Mouse (Mus musculus) liver, embryonic 14.5 days (tissue): Measurements from ENCODE around the gene Pld1. TPM values are rescaled to one million over a fixed set of nuclear protein-coding genes. Genes with fewer than 3 reads are reported as not detected.

Source experiments
- ATAC-seq: fragments of 200-750 bp; cut with Nextera tagmentation; 2 replicates; pipeline ENCODE4 v1.8.0; 2017; ENCODE audit warnings: moderate number of reproducible peaks, mild to moderate bottlenecking, moderate library complexity; ENCODE audit not compliant: insufficient read depth
- DNase-seq, 3 experiments: peaks; one replicate each; pipeline ENCODE4 v3.0.0-alpha.2; 2012 to 2013; ENCODE audit warnings: low read depth in 3 of 3, low spot score in 3 of 3
- H3K27ac ChIP-seq: fragments of 300-500 bp; sonication (generic); 2 replicates; pipeline ENCODE4 v1.5.1; 2014; ENCODE audit warnings: moderate library complexity, mild to moderate bottlenecking, control low read depth, inconsistent platforms
- H3K27me3 ChIP-seq: fragments of 300-500 bp; sonication (generic); 2 replicates; pipeline ENCODE4 v1.6.1; 2014; ENCODE audit warnings: mild to moderate bottlenecking, low read length, moderate library complexity; ENCODE audit not compliant: control insufficient read depth, insufficient read depth
- H3K36me3 ChIP-seq: fragments of 300-500 bp; sonication (generic); replicated peaks from 2 replicates; pipeline ENCODE4 v1.6.1; 2014; ENCODE audit warnings: low read depth; ENCODE audit not compliant: control insufficient read depth, insufficient read depth
- H3K4me1 ChIP-seq, 2 experiments: fragments of 200-500 bp in 1 of 2; fragments of 300-500 bp in 1 of 2; sonication (generic) in 1 of 2; replicated peaks; 2 replicates each; pipeline ENCODE4 v1.6.1; 2012 to 2014; ENCODE audit warnings: antibody characterized with exemption in 1 of 2, inconsistent platforms in 1 of 2, low read length in 1 of 2; ENCODE audit not compliant: control insufficient read depth in 2 of 2, insufficient read depth in 2 of 2
- H3K4me2 ChIP-seq: fragments of 300-500 bp; sonication (generic); 2 replicates; pipeline ENCODE4 v1.6.1; 2014; ENCODE audit warnings: low read depth, mild to moderate bottlenecking, control low read depth, moderate library complexity
- H3K4me3 ChIP-seq, 2 experiments: fragments of 200-500 bp in 1 of 2; fragments of 300-500 bp in 1 of 2; sonication (generic) in 1 of 2; 2 replicates each; pipeline ENCODE4 v1.5.1; 2012 to 2014; ENCODE audit warnings: low read depth in 2 of 2, low read length in 2 of 2, mild to moderate bottlenecking in 2 of 2, control low read depth in 1 of 2, inconsistent platforms in 1 of 2, moderate library complexity in 1 of 2; ENCODE audit not compliant: insufficient read depth in 1 of 2
- H3K9ac ChIP-seq: fragments of 300-500 bp; sonication (generic); replicated peaks from 2 replicates; pipeline ENCODE4 v1.6.1; 2014; ENCODE audit warnings: mild to moderate bottlenecking, control low read depth, moderate library complexity
- H3K9me3 ChIP-seq: fragments of 300-500 bp; sonication (generic); 2 replicates; pipeline ENCODE4 v1.6.1; 2016; ENCODE audit warnings: low read length, mixed read lengths; ENCODE audit not compliant: control insufficient read depth
- CTCF ChIP-seq: IDR thresholded peaks from 2 replicates; pipeline ENCODE4 v1.5.1; 2016; ENCODE audit warnings: antibody characterized with exemption, low read depth, control low read depth
- EP300 ChIP-seq: IDR thresholded peaks from 2 replicates; pipeline ENCODE4 v1.6.1; 2016; ENCODE audit warnings: antibody characterized with exemption, low read depth
- WGBS: fragments of 180-500 bp; shearing (Covaris S2); extraction: QIAGEN DNeasy Blood & Tissue Kit; methylation state at CpG from one replicate; pipeline ENCODE4 v1.1.7; 2014; ENCODE audit not compliant: insufficient replicate concordance; 5-methylcytosine and 5-hydroxymethylcytosine counted together
- polyA plus RNA-seq, 2 experiments: library from polyadenylated mRNA; depleted of rRNA in 1 of 2; stranded (reverse) in 1 of 2; unstranded in 1 of 2; fragments of >200 nt; fragmentation: Nextera tagmentation in 1 of 2; extraction: Ambion mirVana in 1 of 2; gene quantifications; 2 replicates each; pipeline versions ENCODE4 v1.2.1 to v1.2.3; 2012 to 2014

Pld1 gene
- polyA plus RNA-seq, 2 experiments: 2.9 to 4.4 TPM

- H3K9ac ChIP-seq: no peak overlapping the region
- no peaks in the 10 kb centered on the region for H3K9me3 ChIP-seq
- no peak for TF ChIP-seq CTCF
- H3K4me2 ChIP-seq: peak overlapping the region; percentile 20
- ATAC-seq (no peak), DNase-seq (no peak)
- 77% methylated on average over 5 of the region's 5 CpGs for WGBS
- H3K4me1 ChIP-seq: peaks cover 0 to 1% of the 10 kb centered on the region in 2 experiments; a peak in 1 of 4 replicates
- H3K27me3 ChIP-seq: no peaks in the 10 kb centered on the region
- H3K4me3 ChIP-seq: no peak overlapping the region
- H3K36me3 ChIP-seq: no peaks in the 10 kb centered on the region
- H3K27ac ChIP-seq: no peak overlapping the region
These were observed 46.8 kb downstream of the Pld1 start for GRCm38 (mm10) chr3:27985344-27985743.

DNA sequence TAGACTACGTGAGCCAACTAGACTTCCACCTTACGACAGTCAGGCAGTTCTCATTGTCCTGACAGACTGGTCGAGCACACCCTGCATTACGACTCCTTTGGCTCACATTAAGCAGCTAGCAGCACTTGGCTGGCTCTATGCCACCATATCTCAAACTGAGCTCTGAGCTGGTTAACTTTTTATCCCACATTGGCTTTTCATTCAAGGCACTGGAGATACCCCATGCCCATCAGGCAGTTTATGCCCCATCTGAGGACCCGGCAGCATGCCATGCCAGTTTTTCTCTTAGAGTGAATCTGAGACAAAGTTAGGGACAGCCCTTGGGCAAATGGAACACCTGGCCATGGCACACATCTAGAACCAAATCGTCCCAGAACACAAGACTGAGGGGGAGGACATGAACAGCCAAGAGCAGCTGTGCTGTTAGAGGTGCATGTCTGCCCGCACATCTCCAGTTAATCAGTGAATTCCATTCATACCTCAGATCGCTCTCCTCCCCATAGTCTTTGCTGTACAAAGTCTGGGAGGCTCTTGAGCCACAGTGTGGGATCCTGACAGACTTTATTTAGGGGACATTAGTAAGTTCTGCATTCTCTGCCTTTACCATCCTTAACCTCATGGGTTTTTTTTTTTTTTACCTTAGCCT is 49.5 kb downstream of the Pld1 start:
- DNase-seq: no peak

DNA sequence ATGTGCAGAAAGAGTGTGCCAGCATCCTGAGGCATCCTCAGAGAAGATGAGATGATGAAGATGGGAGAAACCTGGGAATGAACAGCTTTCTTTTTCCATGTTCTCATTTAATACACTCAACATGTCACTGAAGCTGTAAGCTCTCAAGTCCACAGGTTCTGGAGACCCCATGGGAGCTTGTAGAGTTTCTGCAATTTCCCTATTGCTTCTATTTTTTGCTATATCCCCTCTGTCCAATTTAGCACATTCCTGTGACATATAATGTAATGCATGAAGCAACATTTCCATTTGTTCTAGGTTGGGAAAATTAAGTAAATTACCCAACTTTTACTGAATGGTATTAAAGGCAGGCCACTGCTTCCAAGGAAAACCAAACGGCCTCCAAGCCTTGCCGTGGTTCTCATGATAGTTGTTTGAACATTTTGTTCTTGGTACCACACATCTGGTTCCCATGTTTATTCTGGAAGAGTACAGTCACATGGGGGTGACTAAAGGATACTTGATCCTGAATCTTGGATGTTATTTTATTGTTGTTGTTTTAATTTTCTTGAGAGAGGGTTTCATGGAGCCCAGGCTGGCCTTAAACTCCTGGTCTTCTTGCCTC is 52.7 kb downstream of the Pld1 start:
- Histone ChIP-seq H3K4me2 (no peak overlapping the region), H3K36me3 (no peaks in the 10 kb centered on the region), H3K27me3 (no peaks in the 10 kb centered on the region), H3K9me3 (no peaks in the 10 kb centered on the region), H3K4me3 (no peak overlapping the region), H3K4me1 (0 out of 4 replicates have a peak, but pooled peaks cover 0 to 1% of the 10 kb centered on the region in 2 experiments), H3K9ac (no peak overlapping the region), H3K27ac (no peak overlapping the region)
- DNase-seq (no peak), ATAC-seq (no peak)
- WGBS: 73% methylated on average over 2 of the region's 2 CpGs
- TF ChIP-seq CTCF (no peak), EP300 (no peak)

More for the DNA sequence above, 49.5 kb downstream of the Pld1 start:
- Histone ChIP-seq H3K4me1 (peaks cover 0 to 1% of the 10 kb centered on the region in 2 experiments; a peak in 1 of 4 replicates), H3K9me3 (no peaks in the 10 kb centered on the region), H3K4me2 (no peak overlapping the region), H3K36me3 (no peaks in the 10 kb centered on the region), H3K27ac (no peak overlapping the region), H3K9ac (no peak overlapping the region), H3K4me3 (no peak overlapping the region), H3K27me3 (no peaks in the 10 kb centered on the region)
- no peak for ATAC-seq
- 59% methylated on average over 8 of the region's 8 CpGs for WGBS
- no peak for TF ChIP-seq EP300
- TF ChIP-seq CTCF: no peak

GRCm38 (mm10) chr3:27994175-27994990 is 55.9 kb downstream of the Pld1 start:
- no peak overlapping the region for H3K9ac ChIP-seq
- no peaks in the 10 kb centered on the region for H3K36me3 ChIP-seq
- H3K27ac ChIP-seq: no peak overlapping the region
- H3K9me3 ChIP-seq: no peaks in the 10 kb centered on the region
- ATAC-seq (no peak), DNase-seq (no peak)
- TF ChIP-seq EP300 (no peak), CTCF (no peak)
- no peak overlapping the region for H3K4me2 ChIP-seq
- 63% methylated on average over 8 of the region's 8 CpGs for WGBS
- H3K4me1 ChIP-seq: no peaks in the 10 kb centered on the region
- H3K27me3 ChIP-seq: no peaks in the 10 kb centered on the region
- no peak overlapping the region for H3K4me3 ChIP-seq

DNA sequence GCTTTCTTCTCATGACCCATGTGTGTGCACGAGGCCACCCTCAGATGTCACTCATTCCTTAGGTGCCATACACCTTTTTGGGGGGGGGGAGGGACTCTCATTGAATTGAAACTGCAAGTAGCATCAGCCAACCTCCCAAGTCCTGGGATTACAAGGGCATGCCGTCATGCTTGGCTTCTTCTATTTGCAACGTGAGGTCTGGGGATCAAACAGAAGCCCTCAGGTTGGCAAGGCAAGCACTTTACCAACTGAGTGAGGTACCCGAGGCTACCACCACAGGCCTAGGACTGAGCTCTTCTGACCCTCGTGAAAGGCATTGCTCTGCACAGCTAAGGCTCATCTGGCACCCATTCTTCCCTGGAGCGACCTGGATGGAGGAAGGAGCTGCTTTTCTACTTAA is 65.8 kb downstream of the Pld1 start:
- no peak overlapping the region for H3K4me2 ChIP-seq
- no peak for TF ChIP-seq CTCF
- no peak for TF ChIP-seq EP300
- DNase-seq (no peak), ATAC-seq (no peak)
- no peaks in the 10 kb centered on the region for H3K27me3 ChIP-seq
- no peak overlapping the region for H3K4me3 ChIP-seq
- WGBS: 45% methylated on average over 6 of the region's 6 CpGs
- no peak overlapping the region for H3K9ac ChIP-seq
- no peak overlapping the region for H3K27ac ChIP-seq
- H3K4me1 ChIP-seq: no peaks in the 10 kb centered on the region
- no peaks in the 10 kb centered on the region for H3K36me3 ChIP-seq
- no peaks in the 10 kb centered on the region for H3K9me3 ChIP-seq
